Mouse (Mus musculus) Patski (cell line): ENCODE measurements around the gene Kif12. TPM values are rescaled to one million over a fixed set of nuclear protein-coding genes. Genes with fewer than 3 reads are reported as not detected.

Experiments used
- ATAC-seq: fragments of 100-300 bp; one replicate; pipeline ENCODE4 v1.8.0; 2021
- CTCF ChIA-PET: fragments of 350-600 bp; sonication (Branson Sonifier 250); formaldehyde crosslinking; loops from one replicate; lab custom pipeline; 2022; ENCODE audit warnings: inconsistent platforms; lab: Charles Lee
- POLR2A ChIA-PET: fragments of 350-600 bp; sonication (Branson Sonifier 250); formaldehyde crosslinking; loops from one replicate; lab custom pipeline; 2022; ENCODE audit warnings: antibody characterized with exemption, inconsistent platforms; lab: Charles Lee
- DNase-seq: peaks from one replicate; pipeline ENCODE4 v3.0.0-alpha.2; 2011; ENCODE audit warnings: low read depth, low spot score
- H3K27me3 ChIP-seq: fragments of 371-371 bp; one replicate; pipeline ENCODE4 v1.5.1; 2021
- CTCF ChIP-seq: fragments of 100-300 bp; IDR thresholded peaks from one replicate; pipeline ENCODE4 v1.5.1; 2021
- in situ Hi-C: fragments of 300-500 bp; cut with MboI; formaldehyde crosslinking; loops from 3 replicates; pipeline ENCODE4 v1.11.1; 2018; ENCODE audit warnings: low pct_unique_long_range_greater_than_20kb, mixed read lengths
- polyA plus RNA-seq: library from polyadenylated mRNA; unstranded; gene quantifications from one replicate; pipeline ENCODE4 v1.2.3, GENCODE M21; 2021

Gene Kif12
- polyA plus RNA-seq, 1 experiment from 2014 or later = 10.7 TPM

DNA sequence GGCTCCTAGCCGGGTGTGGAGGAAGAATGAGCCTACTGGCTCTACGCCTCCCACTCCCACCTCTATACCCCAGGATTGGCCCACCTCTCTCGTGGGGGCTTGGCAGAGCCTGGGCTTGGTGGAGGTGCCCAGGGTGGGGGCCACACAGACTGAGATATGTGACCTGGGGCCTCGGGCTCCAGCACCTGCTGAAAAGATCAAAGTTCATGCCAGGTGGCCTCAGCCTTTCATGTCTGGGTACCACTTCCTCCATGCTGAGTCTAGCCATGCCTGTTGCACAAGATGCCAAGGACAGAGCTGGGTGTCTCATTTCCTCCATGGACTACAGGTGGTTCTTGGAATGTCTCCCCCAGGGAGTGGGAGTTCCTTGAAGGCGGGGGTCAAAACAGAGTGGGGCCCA, 5.6 kb downstream of the Kif12 start:
- no peak for DNase-seq
- no peak for ATAC-seq
- ChIA-PET CTCF (interaction anchor here (1.1 kb wide), 1 partner anchor 17 kb away, joined by 3 read pairs; no protein-coding TSS in a partner anchor), POLR2A (no interaction called here)
- no peaks in the 10 kb centered on the region for H3K27me3 ChIP-seq
- TF ChIP-seq CTCF = no peak
- in situ Hi-C loops = loop anchor here (5.0 to 25.0 kb wide), 2 partner anchors 36 to 771 kb away; no protein-coding TSS in a partner anchor

GRCm38 (mm10) chr4:63165636-63166035, 6.3 kb downstream of the Kif12 start:
- CTCF ChIA-PET = interaction anchor here (1.1 kb wide), 1 partner anchor 18 kb away, joined by 3 read pairs; no protein-coding TSS in a partner anchor

GRCm38 (mm10) chr4:63158961-63159592, 12.9 kb downstream of the Kif12 start:
- in situ Hi-C loops = loop anchor here (25.0 kb wide), 1 partner anchor 778 kb away; no protein-coding TSS in a partner anchor

More at GRCm38 (mm10) chr4:63165636-63166035, 6.3 kb downstream of the Kif12 start:
- no peak for DNase-seq
- in situ Hi-C loops = loop anchor here (5.0 to 25.0 kb wide), 2 partner anchors 37 to 772 kb away; no protein-coding TSS in a partner anchor
- POLR2A ChIA-PET = no interaction called here
- H3K27me3 ChIP-seq = no peaks in the 10 kb centered on the region
- no peak for TF ChIP-seq CTCF
- no peak for ATAC-seq

DNA sequence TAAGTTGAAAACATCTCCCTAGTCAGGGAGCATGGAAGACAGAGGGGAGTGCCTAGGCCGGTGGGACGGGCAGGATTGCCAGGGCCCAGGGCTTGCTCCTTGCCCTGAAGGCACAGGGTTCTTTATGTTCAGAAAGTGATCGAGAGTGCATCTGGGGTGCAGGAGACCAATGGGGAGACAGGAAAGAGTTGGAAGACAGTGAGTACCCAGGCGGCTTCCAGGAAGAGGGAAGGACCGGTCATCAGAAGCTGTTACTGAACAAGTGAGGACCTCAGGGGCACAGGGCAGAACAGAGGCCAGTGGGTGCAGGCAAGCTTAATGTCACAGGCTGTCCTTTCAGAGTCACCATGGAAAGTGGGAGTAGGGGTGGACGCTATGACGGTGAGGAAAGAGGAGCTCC, 13.7 kb downstream of the Kif12 start:
- ChIA-PET CTCF (interaction anchor here (0.7 to 1.7 kb wide), 8 partner anchors 12 to 250 kb away, joined by 3 to 13 read pairs (median 4); no protein-coding TSS in a partner anchor), POLR2A (interaction anchor here (0.6 kb wide), 1 partner anchor 136 kb away, joined by 3 read pairs; no protein-coding TSS in a partner anchor)
- no peak for ATAC-seq
- in situ Hi-C loops = loop anchor here (25.0 kb wide), 1 partner anchor 779 kb away; no protein-coding TSS in a partner anchor
- no peaks in the 10 kb centered on the region for H3K27me3 ChIP-seq
- TF ChIP-seq CTCF = no peak
- DNase-seq = no peak

More at GRCm38 (mm10) chr4:63158961-63159592, 12.9 kb downstream of the Kif12 start:
- H3K27me3 ChIP-seq = no peaks in the 10 kb centered on the region
- peak; percentile 80 for TF ChIP-seq CTCF
- ChIA-PET POLR2A (interaction anchor here (1.4 kb wide), 1 partner anchor 12 kb away, joined by 4 read pairs; no protein-coding TSS in a partner anchor), CTCF (interaction anchor here (0.7 to 1.7 kb wide), 10 partner anchors 13 to 249 kb away, joined by 3 to 13 read pairs (median 4); partner anchors contain the start of gene Kif12)
- ATAC-seq (peak; percentile 63), DNase-seq (no peak)

DNA sequence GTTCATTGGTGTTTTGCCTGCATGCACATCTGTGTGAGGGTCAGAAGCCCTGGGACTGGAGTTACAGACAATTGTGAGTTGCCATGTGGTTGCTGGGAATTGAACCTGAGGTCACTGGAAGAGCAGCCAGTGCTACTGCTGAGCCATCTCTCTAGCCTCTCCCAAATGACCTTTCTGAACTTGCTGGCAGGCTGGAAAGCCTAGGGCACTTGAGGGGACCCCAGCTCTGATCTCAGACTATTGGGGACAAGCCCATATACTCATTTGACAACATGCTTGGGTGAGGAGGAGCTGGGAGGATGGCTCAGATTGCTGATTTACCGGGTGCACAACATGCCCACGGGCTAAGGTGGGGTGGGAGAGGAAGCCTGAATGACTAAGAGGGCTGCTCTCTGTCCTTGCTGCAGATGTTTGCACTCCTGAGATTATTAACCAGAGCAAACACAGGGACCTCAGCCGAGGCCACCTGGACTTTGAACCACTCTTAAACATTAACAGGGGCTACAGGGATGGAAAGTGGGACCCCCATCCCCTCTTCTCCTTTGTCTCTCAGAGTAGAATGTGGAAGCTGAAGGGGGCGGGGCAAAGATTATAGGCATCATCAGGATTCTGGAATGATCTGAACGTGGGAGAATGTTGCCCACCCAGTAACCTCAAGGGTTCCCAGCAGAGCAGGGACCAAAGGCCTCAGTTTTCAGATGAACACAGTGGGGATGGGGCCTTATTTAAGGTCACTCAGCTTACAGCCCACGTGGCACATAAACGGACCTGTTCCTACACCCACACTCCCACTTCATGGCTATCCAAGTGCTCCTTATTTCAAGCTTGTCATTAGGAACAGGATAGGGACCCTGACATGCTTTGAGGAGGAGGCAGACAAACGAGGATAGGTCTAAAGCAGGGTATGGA, 15.0 kb downstream of the Kif12 start:
- CTCF ChIA-PET = interaction anchor here (1.1 kb wide), 1 partner anchor 36 kb away, joined by 3 read pairs; no protein-coding TSS in a partner anchor
- DNase-seq (no peak), ATAC-seq (peak; percentile 56)
- in situ Hi-C loops = loop anchor here (25.0 kb wide), 1 partner anchor 780 kb away; no protein-coding TSS in a partner anchor
- no peak for TF ChIP-seq CTCF
- POLR2A ChIA-PET = no interaction called here
- no peaks in the 10 kb centered on the region for H3K27me3 ChIP-seq

DNA sequence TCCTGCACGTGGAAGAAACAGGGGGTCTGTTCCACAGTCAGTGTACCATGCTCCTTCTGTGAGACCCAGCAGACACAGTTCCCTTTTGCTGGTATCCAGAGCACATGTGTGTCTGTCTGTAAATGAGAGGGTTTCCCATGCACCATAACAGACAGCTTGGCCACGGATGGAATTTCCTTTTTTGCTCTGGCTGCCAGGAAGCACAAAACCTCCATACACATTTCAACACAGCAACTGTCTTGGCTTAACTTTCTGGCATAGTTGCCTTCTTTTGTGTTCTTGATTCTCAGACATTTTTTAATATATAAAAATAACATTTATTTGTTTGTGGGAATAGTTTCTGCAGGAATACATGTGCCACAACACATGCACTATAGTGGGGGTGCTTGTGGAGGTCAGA, 16.3 kb downstream of the Kif12 start:
- DNase-seq = no peak
- CTCF ChIA-PET = interaction anchor here (1.2 kb wide), 1 partner anchor 26 kb away, joined by 3 read pairs; no protein-coding TSS in a partner anchor

GRCm38 (mm10) chr4:63154699-63155098, 17.2 kb downstream of the Kif12 start, which contains the start of gene Ambp:
TSS of gene Ambp (minus strand) at chr4:63154799.
- POLR2A ChIA-PET = interaction anchor here (0.8 kb wide), 1 partner anchor 13 kb away, joined by 3 read pairs; no protein-coding TSS in a partner anchor
- in situ Hi-C loops = loop anchor here (25.0 kb wide), 1 partner anchor 783 kb away; no protein-coding TSS in a partner anchor
- no peak for DNase-seq
- no peaks in the 10 kb centered on the region for H3K27me3 ChIP-seq
- no peak for ATAC-seq
- no peak for TF ChIP-seq CTCF
- CTCF ChIA-PET = interaction anchor here (1.2 kb wide), 1 partner anchor 25 kb away, joined by 3 read pairs; no protein-coding TSS in a partner anchor

More for the DNA sequence above, 16.3 kb downstream of the Kif12 start:
- ATAC-seq = no peak
- POLR2A ChIA-PET = interaction anchor here (0.8 kb wide), 1 partner anchor 14 kb away, joined by 3 read pairs; no protein-coding TSS in a partner anchor
- in situ Hi-C loops = loop anchor here (25.0 kb wide), 1 partner anchor 782 kb away; no protein-coding TSS in a partner anchor
- no peaks in the 10 kb centered on the region for H3K27me3 ChIP-seq
- TF ChIP-seq CTCF = no peak

DNA sequence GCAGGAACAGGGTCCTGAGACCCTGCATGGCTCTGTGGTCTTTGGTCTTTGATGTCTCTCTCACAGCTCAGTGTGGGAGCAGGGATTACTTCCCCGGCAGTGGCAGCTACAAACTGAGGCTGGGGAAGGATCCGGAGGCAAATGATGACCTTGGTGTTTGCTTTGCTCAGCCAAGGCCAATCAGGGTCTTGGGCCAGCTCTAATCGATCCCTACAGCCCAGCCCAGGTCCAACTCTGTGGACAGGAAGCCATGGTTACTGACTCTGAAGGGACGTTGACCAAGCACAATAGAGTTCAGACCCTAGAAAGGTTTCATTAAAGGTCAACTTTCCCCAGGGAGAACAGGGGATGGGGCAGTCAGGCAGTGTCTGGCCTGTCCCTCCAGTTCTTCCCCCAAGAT, 17.9 kb downstream of the Kif12 start:
- H3K27me3 ChIP-seq = no peaks in the 10 kb centered on the region
- in situ Hi-C loops = loop anchor here (25.0 kb wide), 1 partner anchor 783 kb away; no protein-coding TSS in a partner anchor
- ATAC-seq (no peak), DNase-seq (no peak)
- POLR2A ChIA-PET = no interaction called here
- no peak for TF ChIP-seq CTCF
- CTCF ChIA-PET = no interaction called here

DNA sequence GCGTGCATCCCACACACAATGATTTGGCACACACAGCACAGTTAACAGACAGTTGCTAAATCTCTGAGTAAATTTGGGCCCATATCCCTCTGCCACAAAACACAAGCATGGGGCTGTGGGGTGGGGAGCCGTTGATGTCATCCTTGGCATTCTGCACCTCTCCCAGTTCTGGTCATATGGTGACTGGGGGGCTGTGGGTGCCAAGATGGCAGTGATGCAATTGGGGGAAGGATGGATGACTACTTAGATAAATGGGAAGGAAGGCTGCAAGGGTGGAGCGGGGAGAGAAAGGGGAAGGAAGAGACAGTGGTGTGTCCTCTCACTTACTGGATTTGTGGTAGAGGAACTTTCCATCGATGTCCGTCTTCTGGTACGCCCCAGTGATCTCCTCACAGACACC, 20.8 kb downstream of the Kif12 start:
- CTCF ChIA-PET = no interaction called here
- POLR2A ChIA-PET = no interaction called here
- H3K27me3 ChIP-seq = no peaks in the 10 kb centered on the region
- in situ Hi-C loops = loop anchor here (25.0 kb wide), 1 partner anchor 786 kb away; no protein-coding TSS in a partner anchor
- DNase-seq (no peak), ATAC-seq (no peak)
- no peak for TF ChIP-seq CTCF
